Mouse (Mus musculus) adrenal gland, postnatal 14 days (tissue): ENCODE results near the gene Gm6583. TPM values are rescaled to one million over a fixed set of nuclear protein-coding genes. Genes with fewer than 3 reads are reported as not detected.

Experiments used
- DNase-seq: peaks from one replicate; pipeline ENCODE4 v3.0.0; 2021; ENCODE audit warnings: mixed read lengths
- long read RNA-seq, 2 experiments: library from polyadenylated mRNA; stranded (forward); transcript quantifications; one replicate each; pipeline ENCODE4 v2.0.0; 2021
- total RNA-seq: library from RNA; stranded (reverse); gene quantifications from 2 replicates; pipeline ENCODE4 v1.2.3, GENCODE M21; 2021

Gene Gm6583
- total RNA-seq: not detected in 2 replicates
- long read RNA-seq, experiment 1: 0 reads
- long read RNA-seq, experiment 2: 0 reads

- peak; percentile 35 for DNase-seq
Measured at GRCm38 (mm10) chr5:112355910-112356309, at the start of gene Gm6583. TSS of gene Gm6583 (minus strand) at chr5:112356033.

DNA sequence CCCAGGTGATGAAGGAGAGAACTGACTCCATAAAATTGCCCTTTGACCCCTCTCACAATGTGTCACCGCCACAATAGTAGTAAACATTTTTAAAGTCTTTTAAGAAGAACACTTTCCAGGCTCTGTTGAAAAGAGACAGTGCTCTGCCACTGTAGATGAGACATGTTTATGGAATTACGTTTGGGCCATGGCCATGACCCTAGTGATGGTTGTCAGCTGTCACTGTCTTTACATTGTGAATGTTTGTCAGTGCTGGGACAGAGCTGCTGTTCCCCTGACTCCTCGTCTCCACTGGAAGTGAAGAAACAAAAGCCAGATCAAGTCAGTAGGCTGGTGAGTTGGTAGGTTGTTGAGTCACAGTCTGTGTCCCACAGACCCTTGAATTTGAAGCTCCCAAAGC, 46.6 kb upstream of the Gm6583 start:
- DNase-seq: no peak

- DNase-seq: peak; percentile 36
Measured at GRCm38 (mm10) chr5:112399284-112399683, 43.5 kb upstream of the Gm6583 start.

GRCm38 (mm10) chr5:112396066-112396465, 40.2 kb upstream of the Gm6583 start:
- DNase-seq: no peak

DNA sequence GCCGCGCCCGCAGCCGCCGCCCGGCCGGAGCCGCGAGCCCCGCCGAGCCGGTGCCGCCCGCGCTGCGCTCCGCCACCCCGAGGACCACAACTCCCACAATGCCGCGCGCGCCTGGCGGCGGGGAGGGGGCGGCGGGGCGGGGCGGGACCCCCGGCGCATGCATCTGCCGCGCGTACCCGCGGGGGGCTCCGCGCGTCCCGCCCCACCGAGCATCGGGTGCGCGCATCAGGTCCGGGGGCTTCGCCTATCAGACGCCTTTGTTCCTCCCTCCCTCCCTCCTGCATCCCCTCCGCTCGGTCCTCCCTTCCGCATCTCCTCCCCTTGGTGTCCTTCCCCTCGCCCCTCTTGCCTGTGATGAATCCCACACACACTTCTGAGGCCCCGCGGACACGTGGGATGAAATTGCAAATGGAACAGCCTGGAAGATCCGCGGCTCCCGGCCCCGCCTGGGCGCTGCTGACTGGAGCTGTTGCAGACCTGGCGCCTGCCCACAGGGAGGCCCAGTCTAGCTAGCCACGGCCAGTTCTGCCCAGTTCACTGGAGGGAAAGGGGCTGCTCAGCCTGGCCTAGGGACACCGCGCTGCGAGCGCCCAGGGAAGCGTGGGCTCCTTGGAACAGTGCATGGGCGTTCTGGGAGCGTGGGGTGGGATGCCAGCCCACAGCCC, 39.1 kb upstream of the Gm6583 start, which contains the start of gene Asphd2:
Gene Asphd2, minus strand, starts transcription at position 88 of the 665 bp plus-strand sequence.
- DNase-seq: peak; percentile 63

GRCm38 (mm10) chr5:112394415-112394763, 38.6 kb upstream of the Gm6583 start:
- no peak for DNase-seq

DNA sequence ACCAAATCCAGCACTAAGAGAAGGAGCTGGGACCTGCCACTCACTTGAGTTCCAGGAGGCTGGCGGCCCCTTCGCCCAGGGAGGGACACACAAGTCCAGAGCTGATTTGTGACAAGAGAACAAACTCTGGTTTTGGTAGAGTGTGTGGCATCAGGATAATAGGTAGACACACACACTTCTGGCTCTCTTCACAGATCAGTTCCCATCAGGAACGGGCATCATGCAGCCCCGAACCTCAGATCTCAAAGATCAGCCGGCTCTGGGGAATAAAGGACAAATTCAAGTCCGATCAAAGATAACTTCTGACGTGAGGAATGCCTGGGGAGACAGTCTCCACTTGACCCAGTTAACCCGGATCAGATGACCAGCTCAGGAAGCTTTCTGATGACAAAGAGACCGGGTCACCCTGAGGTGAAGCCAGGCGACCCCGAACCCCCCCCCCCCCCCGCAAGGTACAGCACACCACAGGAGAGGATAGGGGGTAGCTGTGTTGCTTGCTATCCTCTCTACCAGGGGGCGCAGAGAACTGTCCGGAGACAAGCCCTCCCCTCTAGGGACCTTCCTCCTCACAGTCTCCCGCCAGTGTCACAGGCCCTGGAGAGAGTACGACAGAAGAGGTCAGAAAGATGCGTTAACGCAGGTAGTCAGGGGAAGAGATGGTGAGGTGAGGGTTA, 38.0 kb upstream of the Gm6583 start:
- DNase-seq: no peak

- no peak for DNase-seq
Measured at GRCm38 (mm10) chr5:112391676-112392323, 36.0 kb upstream of the Gm6583 start.

DNA sequence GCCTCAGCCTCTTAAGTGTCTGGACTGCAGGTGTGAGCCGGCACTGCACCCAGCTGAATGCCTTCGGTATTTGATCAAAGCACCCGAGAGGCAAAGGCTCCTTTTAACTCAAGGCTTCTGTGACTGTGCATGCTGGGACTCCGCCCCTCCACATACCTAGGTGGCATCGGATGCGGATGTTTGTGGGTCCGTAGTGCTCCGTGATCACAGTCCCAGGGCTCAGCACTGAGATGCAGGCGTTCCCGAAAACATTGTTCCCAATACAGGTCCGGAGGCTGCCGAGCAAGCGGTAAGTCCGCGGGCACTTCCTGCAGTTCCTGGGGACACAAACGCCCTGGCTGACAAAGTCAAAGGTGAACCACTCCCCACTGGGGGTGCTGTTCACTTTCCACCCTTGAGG, 35.2 kb upstream of the Gm6583 start:
- DNase-seq: no peak

DNA sequence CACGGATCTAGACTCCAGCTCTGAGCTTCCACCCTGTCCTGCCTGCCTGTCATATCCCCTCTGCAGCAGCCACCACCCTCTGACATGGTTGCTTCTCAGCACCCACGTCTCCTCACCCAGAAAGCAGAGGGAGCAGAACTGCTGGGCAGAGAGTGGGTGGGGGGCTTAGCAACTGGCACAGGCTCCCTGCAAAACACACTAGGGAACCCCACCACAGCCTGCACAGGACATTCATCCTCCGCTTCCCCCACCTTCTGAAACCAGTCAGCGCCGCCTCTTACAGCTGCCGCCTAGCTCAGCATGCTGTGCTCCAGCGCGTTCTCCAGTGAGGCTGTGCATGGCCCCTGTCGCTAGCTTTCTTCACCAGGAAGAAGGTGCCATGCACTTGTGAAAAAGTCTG, 33.5 kb upstream of the Gm6583 start:
- no peak for DNase-seq

DNA sequence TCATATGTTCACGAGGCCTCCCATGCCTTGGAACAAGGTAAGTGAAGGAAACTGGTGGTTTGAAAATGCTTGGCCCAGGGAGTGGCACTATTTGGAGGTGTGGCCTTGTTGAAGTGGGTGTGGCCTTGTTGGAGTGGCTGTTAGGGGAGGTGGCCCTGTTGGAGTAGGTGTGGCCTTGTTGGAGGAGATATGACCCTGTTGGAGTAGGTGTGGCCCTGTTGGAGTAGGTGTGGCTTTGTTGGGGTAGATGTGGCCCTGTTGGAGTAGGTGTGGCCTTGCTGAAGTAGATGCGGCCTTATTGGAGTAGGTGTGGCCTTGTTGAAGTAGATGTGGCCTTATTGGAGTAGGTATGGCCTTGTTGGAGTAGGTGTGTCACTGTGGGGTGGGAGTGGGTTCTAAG, 30.1 kb upstream of the Gm6583 start:
- DNase-seq: no peak

DNA sequence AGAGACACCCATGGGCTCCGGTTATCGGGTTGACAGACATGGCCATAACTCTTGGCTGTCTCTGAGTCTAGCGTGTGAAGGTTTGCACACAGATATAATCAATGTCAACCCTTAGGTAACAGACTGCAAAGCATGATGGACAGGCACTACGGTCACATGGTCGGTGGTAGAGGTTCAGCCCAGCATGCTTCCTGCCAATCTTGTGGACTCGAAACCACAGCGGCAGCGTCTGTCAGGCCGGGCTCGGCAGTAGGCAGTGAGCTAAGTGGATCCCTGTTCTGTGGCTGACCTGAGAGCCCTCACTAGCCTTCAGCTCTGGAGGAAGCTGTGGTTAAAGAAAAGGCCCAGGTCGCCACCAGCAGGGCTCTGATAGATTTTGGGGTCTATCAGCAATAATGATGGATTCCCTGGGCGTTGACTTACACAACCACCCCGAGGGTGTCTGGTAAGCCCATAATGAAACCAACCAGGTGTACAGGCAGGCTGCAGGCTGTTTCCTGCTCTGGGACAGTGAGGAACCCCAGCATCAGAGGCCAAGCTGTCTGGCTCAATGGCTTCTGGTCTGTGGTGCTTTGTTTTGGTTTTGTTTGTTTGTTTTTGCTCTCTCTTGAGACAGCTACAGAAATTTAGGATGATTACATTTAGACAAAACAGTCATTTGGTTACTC, 29.1 kb upstream of the Gm6583 start:
- no peak for DNase-seq

- DNase-seq: peak; percentile 85
Measured at GRCm38 (mm10) chr5:112382641-112383330, 27.0 kb upstream of the Gm6583 start.

DNA sequence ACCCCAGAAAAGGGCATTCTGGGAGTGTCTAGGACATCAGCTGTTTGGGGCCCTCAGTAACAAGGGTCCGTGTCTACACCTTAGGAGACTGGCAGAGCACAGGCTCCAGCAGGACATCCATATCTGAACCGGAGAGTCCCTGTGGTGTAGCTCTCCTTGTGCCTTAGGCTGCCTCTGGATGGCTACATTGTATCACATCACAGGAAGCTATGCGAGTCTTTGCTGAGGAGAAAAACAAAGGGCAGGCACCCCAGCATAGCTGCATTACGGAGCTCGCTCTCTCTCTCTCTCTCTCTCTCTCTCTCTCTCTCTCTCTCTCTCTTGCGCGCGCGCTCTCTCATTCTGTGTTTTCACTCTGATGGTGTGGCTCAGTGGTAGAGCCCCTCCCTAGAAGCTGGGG, 26.2 kb upstream of the Gm6583 start:
- DNase-seq: no peak

- DNase-seq: peak; percentile 67
Measured at GRCm38 (mm10) chr5:112381154-112381553, 25.3 kb upstream of the Gm6583 start.

- DNase-seq: peak; percentile 84
Measured at GRCm38 (mm10) chr5:112378716-112379115, 22.9 kb upstream of the Gm6583 start.

DNA sequence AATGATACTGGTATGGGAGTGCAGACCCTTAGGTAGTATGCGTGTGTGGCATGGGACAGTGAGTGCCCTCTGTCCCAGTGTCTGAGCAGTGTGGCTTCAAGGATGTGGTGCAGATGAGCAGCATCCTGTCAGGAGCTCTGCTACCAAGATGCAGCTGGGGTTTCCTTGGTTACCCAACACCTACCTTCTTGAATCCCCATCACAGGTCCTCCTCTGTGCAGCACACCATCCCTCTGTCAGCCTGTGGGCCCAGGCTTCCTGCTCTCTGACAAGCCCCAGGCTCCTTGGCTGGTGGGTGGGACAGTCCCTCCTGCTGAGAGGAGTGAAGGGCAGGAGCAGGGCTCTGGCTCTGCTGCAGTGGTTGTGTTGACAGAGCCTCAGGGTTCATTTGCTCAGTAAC, 21.5 kb upstream of the Gm6583 start:
- DNase-seq: no peak

DNA sequence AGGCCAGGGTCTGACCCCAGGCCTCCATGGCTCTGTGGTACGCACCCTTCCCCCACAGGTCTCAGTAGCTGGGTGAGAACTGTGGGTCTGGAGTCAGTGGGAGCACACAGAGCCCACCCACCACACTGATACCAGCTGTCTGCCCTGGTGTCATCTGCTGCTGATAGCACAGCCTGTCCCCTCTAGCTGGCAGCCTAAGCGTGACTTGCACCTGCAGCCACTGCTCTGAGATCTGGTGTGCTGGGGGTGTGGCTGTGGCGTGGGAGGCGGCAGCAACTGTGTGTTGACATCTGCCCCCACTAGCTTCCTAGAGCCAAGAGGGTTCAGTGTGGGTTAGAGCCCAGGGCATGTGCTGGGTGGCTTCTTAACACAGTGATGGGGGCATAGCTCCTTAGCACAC, 20.3 kb upstream of the Gm6583 start:
- DNase-seq: no peak

- DNase-seq: no peak
Measured at GRCm38 (mm10) chr5:112371933-112372332, 16.1 kb upstream of the Gm6583 start.

DNA sequence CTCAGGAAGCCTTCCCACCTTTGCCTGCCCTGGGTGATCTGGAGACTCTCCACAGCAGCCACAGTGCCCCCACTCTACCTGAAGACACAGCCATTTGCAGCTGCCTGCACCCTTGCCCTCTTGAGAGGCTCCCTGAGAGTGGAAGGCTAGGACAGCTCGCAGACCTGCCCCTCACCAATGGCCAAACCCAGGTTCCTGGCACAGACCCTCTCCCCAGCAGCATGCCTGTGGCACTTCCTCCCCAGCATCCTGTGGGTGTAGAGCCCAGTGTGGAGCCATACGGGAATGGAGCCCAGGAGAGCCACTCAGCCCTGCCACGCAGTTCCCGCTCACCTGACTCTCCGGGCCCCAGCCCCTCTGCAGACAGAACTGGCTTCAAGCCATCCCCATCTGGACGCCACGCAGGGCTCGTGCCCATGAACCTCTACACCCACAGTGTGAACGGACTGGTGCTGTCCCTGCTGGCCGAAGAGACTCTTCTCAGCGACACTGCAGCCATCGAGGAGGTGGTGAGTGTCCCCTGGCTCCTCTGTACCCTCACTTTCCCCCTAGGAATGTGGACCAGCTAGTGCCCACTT, 14.5 kb upstream of the Gm6583 start:
- no peak for DNase-seq

DNA sequence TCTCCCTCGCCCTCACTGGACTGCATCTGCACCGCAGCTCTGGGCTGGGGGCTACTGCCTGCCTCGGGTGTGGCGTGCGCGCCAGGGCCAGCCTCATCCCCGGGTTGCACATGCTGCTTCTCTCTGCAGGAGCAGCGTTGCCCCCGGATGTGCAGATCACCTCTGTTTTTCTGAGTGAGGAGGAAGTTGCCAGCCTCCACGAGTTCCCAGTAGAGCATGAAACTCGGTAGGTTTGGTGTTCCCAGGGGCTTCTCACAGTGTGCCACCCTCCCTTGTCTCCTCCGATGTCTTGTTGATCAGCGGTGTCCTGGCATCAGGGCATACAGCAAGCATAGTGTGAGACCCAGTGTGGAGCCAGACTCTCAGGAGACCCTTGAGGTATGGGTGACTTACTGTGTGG, 13.5 kb upstream of the Gm6583 start:
- no peak for DNase-seq

DNA sequence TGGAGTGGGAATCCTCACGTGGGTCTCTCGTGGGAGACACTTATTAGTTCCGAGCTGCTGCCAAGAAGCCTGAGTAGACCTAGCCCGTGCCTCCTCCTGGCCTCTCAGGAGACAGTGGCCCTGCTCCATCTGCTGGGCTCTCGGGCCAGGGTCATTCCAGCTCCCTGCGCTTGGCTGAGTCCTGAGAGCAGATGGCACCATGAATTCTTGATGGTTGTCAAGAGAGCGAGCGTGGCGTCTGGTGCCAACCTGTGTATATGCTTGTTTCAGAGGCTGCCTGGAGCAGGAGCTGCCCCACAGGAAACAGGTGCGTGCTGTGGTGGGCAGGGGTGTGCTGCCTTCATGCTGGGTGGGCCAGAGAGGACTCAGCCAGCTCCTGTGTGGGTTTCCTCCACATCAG, 12.8 kb upstream of the Gm6583 start:
- DNase-seq: no peak
